Mouse (Mus musculus) small intestine, adult 2 months (tissue): ENCODE results near the gene Pabpn1l.

ENCODE experiments used
- CTCF ChIP-seq: fragments of 200-500 bp; IDR thresholded peaks from 2 replicates; pipeline ENCODE4 v1.5.1; 2012; ENCODE audit warnings: low read depth, mild to moderate bottlenecking, control low read depth, inconsistent platforms, low read length, moderate library complexity, mixed read lengths; ENCODE audit not compliant: insufficient replicate concordance, insufficient read length; ENCODE audit errors: extremely low read depth
- POLR2A ChIP-seq: fragments of 200-500 bp; IDR thresholded peaks from 2 replicates; pipeline ENCODE4 v1.6.1; 2012; ENCODE audit warnings: low read depth, mild to moderate bottlenecking, control low read depth, inconsistent platforms, low read length, moderate library complexity

GRCm38 (mm10) chr8:122575735-122576647, 46.5 kb downstream of the Pabpn1l start:
- TF ChIP-seq CTCF = no peak
- 0 out of 2 replicates have a peak, but pooled peaks have one; percentile 35 for TF ChIP-seq POLR2A
